Mouse (Mus musculus) right cerebral cortex, postnatal 4 days (tissue): ENCODE data around the gene Barhl2.

Experiments used
- DNase-seq: peaks from one replicate; pipeline ENCODE4 v3.0.0-alpha.2; 2022

Gene Barhl2

GRCm38 (mm10) chr5:106454411-106455105 is 3.4 kb downstream of the Barhl2 start:
- DNase-seq: no peak

GRCm38 (mm10) chr5:106453886-106454321 is 4.1 kb downstream of the Barhl2 start:
- DNase-seq: no peak

- DNase-seq: no peak
Measured at GRCm38 (mm10) chr5:106453181-106453885, 4.6 kb downstream of the Barhl2 start.

GRCm38 (mm10) chr5:106452686-106453085 is 5.3 kb downstream of the Barhl2 start:
- DNase-seq: no peak

GRCm38 (mm10) chr5:106451681-106452440 is 6.1 kb downstream of the Barhl2 start:
- DNase-seq: no peak

GRCm38 (mm10) chr5:106450426-106451160 is 7.4 kb downstream of the Barhl2 start:
- DNase-seq: no peak

GRCm38 (mm10) chr5:106449720-106450425 is 8.1 kb downstream of the Barhl2 start:
- no peak for DNase-seq

- no peak for DNase-seq
Measured at GRCm38 (mm10) chr5:106448798-106449125, 9.2 kb downstream of the Barhl2 start.

- DNase-seq: no peak
Measured at GRCm38 (mm10) chr5:106447951-106448797, 9.8 kb downstream of the Barhl2 start.

- DNase-seq: no peak
Measured at GRCm38 (mm10) chr5:106447091-106447820, 10.7 kb downstream of the Barhl2 start.

- DNase-seq: no peak
Measured at GRCm38 (mm10) chr5:106446593-106446992, 11.4 kb downstream of the Barhl2 start.

- no peak for DNase-seq
Measured at GRCm38 (mm10) chr5:106445681-106446080, 12.3 kb downstream of the Barhl2 start.

GRCm38 (mm10) chr5:106438916-106439315 is 19.1 kb downstream of the Barhl2 start:
- DNase-seq: no peak

- no peak for DNase-seq
Measured at GRCm38 (mm10) chr5:106426069-106426468, 31.9 kb downstream of the Barhl2 start.

- no peak for DNase-seq
Measured at GRCm38 (mm10) chr5:106420871-106421270, 37.1 kb downstream of the Barhl2 start.

GRCm38 (mm10) chr5:106420370-106420769 is 37.6 kb downstream of the Barhl2 start:
- DNase-seq: peak; percentile 5

- DNase-seq: peak; percentile 43
Measured at GRCm38 (mm10) chr5:106417210-106417609, 40.8 kb downstream of the Barhl2 start.

GRCm38 (mm10) chr5:106416550-106416949 is 41.4 kb downstream of the Barhl2 start:
- no peak for DNase-seq

GRCm38 (mm10) chr5:106415734-106416133 is 42.2 kb downstream of the Barhl2 start:
- peak; percentile 3 for DNase-seq

GRCm38 (mm10) chr5:106402761-106403160 is 55.2 kb downstream of the Barhl2 start:
- no peak for DNase-seq
